Mouse (Mus musculus) left cerebral cortex, adult 18-20 months (tissue): ENCODE results near the gene Rrnad1. TPM values are rescaled to one million over a fixed set of nuclear protein-coding genes. Genes with fewer than 3 reads are reported as not detected.

Source experiments
- DNase-seq, 2 experiments: peaks; one replicate each; pipeline ENCODE4 v3.0.0; 2021 to 2022; ENCODE audit warnings: low spot score in 2 of 2, mixed read lengths in 1 of 2
- total RNA-seq, 2 experiments: library from RNA; stranded (reverse); gene quantifications; 2 replicates each; pipeline ENCODE4 v1.2.3; 2021

Gene Rrnad1
- total RNA-seq, 2 experiments from 2014 or later = 19.2 to 21.2 TPM

DNA sequence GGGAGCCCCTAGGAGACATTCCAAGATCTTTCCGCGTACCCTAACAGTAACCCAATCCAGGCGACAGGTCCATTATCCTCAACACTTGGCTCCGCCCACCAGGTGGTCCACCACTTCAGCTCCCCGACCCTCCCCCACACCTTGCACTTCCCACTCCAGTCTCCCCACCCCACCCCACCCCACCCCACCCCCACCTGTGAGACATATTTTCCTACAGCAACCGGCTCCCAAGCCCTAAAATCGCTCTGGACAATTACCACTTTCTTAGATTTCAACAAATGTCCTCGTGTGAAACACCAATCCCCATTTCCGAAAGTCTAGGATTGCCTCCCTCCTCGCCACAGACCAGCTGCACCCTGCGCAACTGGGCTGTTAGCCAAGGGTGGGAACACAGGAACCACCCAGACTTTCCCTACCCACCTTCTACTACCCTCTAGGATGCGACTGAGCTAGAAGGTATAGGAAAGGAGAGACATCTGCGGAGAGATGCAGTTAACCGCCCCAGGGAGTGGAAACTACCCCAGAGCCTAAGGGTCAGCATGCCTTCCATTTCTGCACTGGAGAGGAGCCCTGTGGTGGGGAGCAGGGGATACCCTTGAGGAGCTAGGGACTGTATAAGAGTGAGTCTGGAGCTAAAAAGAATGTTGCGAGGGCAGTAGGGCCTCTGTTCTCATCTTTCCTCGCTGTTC is 18.9 kb upstream of the Rrnad1 start:
- no peak for DNase-seq

DNA sequence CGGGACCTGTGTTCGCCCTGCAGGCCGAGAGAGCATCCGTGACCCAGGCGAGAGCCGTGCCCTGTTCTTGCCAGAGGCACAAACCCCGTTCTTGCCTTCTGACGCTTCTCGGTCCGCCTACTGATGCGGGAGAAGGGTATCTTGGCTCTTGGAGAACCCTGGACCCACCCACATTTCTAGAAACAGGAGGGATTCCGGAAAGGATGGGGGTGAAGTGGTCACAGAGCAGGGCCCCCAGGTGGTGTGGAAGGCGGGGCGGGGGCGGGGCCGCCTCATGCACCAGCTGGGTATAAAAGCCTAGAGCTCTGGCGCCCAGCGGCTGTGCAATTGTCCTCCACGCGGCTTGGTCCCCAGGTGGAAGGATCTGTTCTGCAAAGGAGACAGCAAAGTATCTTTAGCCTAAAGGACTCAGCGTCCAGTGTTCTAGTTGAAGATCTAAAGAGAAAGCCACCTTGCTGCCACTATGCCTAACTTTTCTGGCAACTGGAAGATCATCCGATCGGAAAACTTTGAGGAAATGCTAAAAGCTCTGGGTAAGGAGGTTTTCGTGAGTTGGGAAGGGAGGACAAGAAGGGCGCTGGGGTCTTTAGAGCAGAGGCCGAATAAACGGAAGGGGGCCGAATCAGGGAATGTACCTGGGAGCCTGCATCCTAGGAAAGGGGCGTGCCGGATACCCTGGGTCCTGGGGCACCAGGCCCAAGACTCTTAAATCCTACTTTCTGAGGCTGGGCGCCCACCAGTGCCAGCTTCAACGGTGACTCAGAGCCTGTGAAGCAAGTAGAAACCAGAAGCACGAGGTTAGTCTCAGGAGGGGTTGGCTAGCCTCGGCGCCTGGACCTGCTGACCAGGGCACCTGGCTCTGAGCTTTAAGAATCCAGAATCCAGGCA is 18.1 kb upstream of the Rrnad1 start, which contains the start of gene Crabp2:
Gene Crabp2 (plus strand): TSS at position 289 of the 888 bp plus-strand sequence.
- DNase-seq = peak in 1 of 2 experiments; percentile 29

DNA sequence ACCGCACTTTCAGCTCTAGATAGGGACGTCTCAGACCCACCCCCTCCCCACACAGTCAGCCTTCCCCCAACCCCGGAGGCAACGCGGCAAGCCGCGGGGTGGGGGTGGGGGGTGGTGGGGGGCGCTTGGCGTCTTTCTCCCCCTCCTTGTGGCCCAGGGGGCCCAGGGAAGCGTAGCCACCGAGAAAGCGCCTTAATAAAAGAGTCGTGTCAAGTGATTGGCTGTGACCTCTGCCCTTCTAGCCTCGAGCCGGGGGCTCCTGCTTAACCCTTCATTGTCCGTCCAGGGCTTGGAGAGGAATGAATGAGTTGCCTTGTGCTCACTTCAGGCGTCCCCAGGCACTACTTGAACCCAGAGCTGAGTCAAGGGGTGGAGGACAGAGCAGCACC is 17.3 kb upstream of the Rrnad1 start:
- no peak for DNase-seq

DNA sequence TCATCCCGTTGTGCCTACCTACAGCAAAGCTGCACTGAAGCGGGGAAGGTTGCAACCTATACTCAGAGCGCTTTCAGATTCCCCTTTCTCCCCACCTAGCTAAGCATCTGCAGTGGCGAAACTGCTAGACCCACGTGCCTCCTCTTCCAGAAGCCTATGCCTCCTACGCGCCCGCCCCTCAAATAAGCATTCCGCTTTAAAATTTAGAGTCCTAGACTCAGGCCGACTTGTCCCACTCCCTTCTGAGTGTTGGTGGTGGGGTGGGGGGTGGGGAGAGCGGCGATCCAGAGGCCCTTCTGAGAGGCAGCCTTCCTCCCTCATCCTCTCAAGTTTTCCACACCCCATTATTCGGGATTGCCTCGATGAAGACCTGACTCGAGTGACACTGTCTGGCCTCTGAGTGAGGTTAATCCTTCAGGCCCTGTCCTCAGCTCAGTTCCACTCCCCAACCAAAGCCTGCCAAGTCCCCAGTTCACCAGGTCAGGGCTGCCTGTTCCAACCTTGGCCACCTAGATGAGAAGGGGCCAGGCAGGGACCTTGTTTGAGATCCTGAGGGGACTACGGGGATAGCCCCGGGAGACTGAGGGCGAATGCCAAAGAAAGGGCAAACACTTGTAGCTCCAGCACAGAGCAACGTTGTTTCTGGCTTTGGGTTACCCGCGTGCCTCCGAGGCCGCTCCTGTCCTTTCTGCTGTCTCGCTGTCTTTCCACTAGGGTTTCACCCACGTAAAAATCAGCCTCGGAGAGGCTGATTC is 16.7 kb upstream of the Rrnad1 start:
- peak; percentile 17 to 27 for DNase-seq

DNA sequence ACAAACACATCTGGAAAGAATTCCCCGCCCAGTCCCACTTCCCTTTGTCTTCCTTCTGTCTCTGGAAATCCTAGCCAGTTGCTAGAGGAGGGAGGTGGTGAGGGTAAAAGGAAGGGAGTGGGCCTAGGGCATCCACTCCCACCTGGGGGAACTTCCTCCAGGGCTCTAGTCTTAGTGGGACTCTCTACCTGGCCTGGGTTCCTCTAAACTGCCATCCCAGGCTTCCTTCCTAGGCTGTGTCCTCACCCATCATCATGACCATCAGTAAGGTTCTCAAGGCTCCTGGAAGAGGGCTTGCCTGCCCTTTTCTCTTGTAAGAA is 16.0 kb upstream of the Rrnad1 start:
- no peak for DNase-seq

DNA sequence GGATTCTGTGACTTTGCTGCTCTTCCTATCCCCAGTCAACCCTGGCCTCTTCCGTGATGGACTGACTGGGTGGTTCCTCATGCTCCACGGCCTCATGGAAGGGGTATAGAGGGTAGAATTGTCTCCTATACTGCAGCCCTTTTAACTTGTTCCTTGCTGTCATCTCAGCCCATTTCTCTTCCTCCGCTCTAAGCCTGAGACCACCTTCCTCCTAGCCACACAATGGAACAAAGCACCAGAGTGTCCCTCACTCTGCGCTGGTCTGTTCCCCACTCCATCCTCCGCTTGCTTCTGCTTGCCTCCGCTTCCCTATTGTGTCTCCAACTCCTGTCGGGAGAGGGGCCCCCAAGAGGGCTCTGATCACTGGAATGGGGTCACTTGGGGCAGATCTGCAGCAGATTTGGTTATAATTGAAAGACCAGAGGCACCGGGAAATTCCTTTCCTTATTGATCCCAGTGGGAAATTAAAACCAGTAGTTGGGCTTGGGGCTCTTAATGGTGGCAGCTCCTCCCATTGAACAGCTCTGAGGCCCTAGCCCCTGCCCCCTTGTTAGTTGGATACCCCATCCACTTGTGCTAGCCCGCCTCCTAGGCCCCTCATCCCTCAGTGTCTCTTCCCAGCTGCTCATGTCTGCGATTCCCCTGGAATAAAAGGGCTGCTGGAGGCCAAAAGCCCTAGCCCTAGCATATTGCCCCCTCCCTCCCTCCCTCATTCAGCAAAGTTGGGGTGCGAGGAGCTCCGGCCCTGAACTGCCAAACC is 15.4 kb upstream of the Rrnad1 start:
- no peak for DNase-seq

DNA sequence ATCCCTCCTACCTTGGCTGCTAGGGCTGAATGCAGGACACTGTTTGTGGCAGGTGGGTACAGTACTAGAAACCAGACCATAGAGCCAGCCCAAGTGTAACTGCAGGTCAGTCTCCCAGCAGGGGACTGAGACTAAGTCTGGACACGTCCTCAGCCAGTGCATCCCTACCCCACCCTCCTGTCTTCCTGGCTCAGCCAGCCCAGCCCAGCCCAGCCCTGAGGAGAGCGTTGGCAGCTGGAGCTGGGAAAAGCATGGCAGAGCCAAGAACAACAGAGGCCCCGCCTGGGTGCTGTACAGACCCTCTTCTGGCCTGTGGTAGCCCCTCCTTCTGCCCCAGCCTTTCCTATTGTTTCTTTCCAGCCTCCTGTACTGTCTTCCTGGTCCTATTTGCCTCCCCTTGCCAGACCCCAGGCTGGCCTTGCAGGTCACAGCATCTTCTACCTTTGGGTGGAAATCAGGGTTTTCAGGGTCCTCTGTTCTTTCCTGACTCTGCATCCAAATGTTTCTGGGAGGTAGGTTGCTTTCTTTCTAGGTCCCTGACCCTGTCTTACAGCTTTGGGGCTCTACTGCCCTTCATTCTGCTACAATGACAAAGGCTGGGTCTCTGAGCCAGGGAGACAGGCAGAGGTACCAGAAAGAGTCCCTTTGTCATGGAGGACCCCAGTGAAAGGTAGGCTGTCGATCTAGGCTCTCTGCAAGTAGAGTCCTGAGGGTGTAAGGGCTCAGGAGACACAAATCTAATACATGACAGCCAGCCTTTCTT is 14.5 kb upstream of the Rrnad1 start:
- no peak for DNase-seq

DNA sequence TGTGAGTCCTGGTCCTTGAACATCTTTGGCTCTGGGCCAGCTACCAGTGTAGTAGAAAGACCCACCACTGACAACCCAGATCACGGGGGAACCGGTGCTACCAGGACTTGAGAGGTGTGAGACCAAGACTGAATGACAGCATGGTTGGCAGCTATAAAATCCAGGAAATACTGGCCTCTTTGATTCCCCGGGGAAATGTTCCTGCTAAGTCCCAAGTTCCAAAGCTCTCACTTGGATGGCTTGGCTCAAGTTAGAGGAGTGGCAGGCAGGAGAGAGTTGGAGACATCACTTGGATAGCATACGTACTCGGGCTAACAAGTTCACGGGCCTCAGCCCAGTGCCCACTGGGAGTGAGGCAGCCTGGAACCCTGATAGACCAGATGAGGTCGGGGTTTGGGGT is 13.1 kb upstream of the Rrnad1 start:
- no peak for DNase-seq

DNA sequence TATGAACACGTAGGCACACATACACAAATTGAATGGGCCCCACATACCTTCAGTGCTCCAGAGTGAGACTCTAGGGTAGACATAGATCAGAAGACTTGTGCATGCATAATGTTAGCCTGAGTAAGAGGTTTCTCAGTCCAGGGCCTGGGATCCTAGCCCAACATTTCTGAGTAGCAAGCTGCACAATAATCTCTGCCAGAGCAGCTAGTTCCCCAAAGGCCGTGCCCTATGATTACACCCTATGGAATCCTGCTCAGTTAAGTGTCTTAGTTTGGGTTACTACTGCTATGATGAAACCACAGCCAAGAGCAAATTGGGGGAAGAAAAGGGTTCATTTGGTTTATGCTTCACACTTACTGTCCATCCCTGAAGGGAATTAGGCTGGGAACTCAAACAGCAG is 12.0 kb upstream of the Rrnad1 start:
- no peak for DNase-seq

DNA sequence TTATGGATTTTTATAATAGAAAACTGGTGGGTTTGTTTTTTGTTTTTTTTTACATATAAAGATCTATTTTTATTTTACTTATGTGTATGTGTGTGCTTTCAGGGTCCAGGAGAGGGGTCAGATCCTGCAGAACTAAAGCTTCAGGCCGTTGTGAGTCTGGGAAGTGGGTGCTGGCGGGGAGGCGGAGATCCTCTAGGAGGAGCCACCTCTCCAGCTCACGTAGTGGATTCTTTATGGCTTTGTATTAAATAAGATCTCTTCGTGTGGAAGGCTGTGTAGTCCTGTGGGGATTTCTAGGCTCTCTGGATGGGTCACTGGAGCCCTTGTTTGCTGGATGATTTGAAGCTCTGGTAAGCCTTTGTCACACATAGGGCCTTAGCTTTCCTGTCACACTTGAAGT is 10.1 kb upstream of the Rrnad1 start:
- no peak for DNase-seq

DNA sequence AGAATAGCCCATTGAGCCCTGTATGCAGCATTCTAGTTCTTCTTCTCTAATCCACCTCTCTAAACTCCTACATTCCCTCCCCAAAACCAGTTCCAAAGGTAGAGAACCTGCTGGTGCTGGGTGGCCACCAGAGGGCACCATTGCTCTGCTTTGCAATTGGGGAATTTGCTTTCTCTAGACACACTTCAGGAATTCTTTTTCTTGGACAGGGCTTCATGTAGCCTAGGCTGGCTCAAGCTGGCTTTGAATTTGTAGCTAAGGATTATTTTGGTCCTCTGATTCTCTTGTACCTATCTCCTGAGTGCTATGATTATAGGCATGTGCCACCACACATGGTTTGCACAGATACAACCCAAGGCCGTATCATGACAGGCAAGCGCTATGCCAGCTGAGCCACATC is 5.3 kb upstream of the Rrnad1 start:
- peak; percentile 87 to 94 for DNase-seq

DNA sequence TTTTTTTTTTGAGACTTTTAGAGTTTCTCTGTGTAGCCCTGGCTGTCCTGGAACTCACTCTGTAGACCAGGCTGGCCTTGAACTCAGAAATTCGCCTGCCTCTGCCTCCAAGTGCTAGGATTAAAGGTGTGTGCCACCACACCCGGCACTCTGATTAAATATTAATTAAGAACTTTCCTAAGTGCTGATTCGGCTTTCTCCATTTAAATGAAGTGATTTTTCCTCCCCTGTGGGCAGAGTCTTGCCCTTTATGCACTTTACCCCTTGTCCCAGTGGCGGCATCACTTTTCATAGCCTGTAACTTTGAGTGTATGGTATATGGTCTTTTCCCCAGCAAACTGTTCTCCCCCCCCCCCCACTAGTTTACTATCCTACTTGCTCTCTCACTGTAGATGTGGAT is 4.7 kb upstream of the Rrnad1 start:
- no peak for DNase-seq

DNA sequence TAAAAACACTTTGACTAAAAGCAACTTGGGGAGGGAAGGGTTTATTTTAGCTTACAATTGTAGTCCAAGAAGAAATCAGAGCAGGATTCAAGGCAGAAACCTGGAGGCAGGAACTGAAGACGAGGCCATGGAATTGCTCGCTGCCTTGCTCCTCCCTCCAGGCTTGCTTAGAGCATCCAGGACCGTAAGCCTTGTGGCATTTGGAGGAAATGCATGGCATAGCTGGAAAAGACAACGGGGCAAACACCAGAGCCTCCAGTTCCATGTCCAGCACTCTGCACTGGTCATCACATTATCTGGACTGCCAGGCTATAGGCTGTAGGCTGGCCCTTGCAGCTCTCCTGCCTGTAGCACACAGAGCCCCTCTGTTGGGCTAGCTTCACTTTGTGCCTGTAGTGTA is 4.0 kb upstream of the Rrnad1 start:
- no peak for DNase-seq

DNA sequence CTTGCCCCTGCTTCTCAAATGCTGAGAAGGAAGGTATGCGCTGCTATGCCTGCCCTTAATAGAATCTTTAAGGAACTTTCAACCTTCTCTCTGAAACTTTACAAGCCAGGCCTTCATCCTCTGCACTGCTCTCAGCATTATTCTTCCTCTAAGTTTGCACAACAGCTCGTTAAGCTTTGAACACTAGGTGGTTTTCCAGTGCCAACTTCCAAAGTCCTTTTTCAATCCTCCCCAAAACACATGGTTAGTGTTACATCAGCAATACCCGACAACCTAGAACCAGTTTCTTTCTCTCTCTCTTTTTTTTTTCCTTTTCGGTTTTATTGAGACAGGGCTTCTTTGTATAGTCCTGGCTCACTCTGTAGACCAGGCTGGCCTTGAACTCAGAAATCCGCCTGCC is 3.5 kb upstream of the Rrnad1 start:
- DNase-seq = no peak

DNA sequence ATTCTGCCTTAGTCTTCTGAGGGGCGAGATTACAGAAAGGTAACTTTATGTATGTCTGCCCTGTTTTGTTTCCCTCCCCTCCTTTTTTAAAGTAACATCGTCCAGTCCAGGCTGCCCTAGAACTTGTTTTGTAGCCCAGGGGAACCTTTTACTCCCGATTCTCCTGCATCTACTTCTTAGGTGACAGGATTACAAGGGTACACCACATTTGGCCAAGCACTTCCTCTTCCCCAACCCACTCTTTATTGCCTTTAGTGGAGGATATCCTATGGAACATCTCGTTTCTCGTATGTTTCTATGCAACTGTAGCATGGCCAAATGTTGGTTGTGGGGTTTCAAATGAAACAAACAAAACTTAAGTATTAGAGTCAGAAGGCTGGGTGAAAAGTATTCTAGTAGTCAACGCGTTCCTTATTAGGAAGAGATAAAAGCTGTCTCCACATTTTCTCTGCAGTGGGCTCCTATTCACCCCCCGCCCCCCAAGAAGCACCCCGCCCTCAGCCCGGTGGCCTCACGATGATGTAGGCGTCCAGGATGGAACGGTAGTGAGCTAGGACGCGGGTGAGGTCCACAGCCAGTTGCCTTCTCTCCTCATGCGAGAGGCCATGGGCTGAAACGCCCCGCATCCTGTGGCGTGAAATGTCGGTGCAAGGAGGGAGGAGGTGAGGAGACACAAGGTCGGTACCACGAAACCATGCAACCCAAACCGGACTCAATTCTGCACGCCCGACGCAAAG is 1.0 kb downstream of the Rrnad1 start:
- no peak for DNase-seq

DNA sequence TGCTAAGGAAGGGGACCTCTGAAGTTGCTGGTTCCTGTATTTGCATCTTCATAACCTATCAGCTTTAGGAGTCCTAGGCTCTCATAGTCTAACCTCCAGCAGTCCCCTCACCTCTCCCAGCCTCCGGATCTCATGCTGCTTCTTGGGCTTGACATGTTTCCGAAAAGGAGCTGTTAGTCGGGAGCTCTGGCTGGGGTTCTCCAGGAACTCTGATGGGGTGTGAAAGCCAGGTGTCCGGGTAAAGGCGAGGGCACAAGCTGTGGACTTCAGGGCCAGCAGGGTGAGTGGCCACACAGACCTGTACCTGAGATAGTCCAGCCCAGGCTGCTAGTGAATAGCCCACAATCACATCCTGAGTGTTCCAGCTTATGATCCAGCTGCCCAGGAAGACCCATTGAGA is 3.1 kb downstream of the Rrnad1 start:
- DNase-seq = no peak

DNA sequence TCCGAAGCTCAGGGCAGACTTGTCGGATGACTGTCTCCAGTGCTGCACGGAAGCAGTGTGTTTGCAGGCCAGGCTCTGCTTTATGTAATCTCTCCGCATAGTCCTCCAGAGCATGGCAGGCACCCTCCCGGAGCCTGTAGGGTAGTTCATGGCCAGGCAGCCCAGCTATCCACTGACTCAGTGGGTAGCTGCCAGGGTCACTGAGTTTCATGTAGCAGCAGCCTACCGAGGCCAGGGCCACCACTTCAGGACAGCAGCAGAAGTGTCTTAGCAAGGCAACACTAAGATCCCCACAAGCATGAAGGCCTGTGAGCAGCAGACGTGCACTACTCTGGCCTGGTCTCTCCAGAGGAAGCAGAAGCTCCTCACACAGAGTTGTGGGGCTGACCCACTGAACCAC is 5.5 kb downstream of the Rrnad1 start:
- no peak for DNase-seq

DNA sequence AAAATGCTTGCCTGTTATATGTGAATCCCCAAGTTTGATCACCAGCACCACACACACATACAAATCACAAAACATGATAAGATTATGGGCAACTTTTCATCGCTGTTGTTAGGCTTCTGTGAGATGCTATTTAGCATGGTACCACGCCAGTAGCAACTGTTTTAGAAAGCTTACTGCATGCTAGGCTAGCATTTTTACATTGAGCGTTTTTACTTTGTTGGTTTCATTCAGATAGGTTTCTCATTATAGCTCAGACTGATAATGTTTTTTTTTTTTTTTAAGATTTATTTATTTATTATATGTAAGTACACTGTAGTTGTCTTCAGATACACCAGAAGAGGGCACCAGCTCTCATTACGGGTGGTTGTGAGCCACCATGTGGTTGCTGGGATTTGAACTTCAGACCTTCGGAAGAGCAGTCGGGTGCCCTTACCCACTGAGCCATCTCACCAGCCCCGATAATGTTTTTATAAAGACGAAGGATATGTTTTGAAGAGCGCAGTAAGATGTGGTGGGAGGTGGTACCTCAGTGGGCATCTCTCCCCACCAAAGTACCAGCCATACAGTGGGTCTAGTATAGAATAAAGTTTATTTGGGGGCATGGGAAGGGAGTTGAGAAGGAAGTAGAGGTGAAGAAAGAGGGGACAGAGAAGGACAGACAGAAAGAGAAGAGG is 10.1 kb downstream of the Rrnad1 start:
- no peak for DNase-seq
